Mouse (Mus musculus): Measurements from ENCODE around the gene P4hb.
A peak's percentile ranks its signal among the peaks of the same experiment; 100 is the strongest.
"Not testable (repeated sequence)": the region's sequence is repeated elsewhere in the genome, so short reads cannot be mapped to it uniquely, and the experiment has no call there.

P4hb gene

GRCm38 (mm10) chr11:120571122-120571521, 1.9 kb downstream of the P4hb start:
- peak; percentile 46 for DNase-seq

GRCm38 (mm10) chr11:120568324-120568723, 4.7 kb downstream of the P4hb start:
- DNase-seq = no peak

GRCm38 (mm10) chr11:120565114-120565513, 7.9 kb downstream of the P4hb start:
- no peak for DNase-seq

- DNase-seq = no peak
Observed at GRCm38 (mm10) chr11:120562949-120563348, 10.1 kb downstream of the P4hb start.

- no peak for DNase-seq
Observed at GRCm38 (mm10) chr11:120560952-120561728, 11.9 kb downstream of the P4hb start.

GRCm38 (mm10) chr11:120558843-120559242, 14.2 kb downstream of the P4hb start:
- DNase-seq = not testable (repeated sequence)

- DNase-seq = no peak
Observed at GRCm38 (mm10) chr11:120555260-120555659, 17.8 kb downstream of the P4hb start.

GRCm38 (mm10) chr11:120554834-120555233, 18.2 kb downstream of the P4hb start:
- DNase-seq = no peak

GRCm38 (mm10) chr11:120552736-120553135, 20.3 kb downstream of the P4hb start:
- DNase-seq = no peak

GRCm38 (mm10) chr11:120550810-120551440, 22.1 kb downstream of the P4hb start, which contains the start of gene Ppp1r27:
Gene Ppp1r27, minus strand, starts transcription at chr11:120551132.
- no peak for DNase-seq

- no peak for DNase-seq
Observed at GRCm38 (mm10) chr11:120549986-120550809, 22.9 kb downstream of the P4hb start.

GRCm38 (mm10) chr11:120549168-120549945, 23.7 kb downstream of the P4hb start, which contains the start of gene Mcrip1:
Gene Mcrip1, minus strand, starts transcription at chr11:120549727.
- peak; percentile 94 for DNase-seq

- DNase-seq = no peak
Observed at GRCm38 (mm10) chr11:120548786-120549167, 24.3 kb downstream of the P4hb start.

GRCm38 (mm10) chr11:120548214-120548613, 24.8 kb downstream of the P4hb start:
- no peak for DNase-seq

GRCm38 (mm10) chr11:120547469-120547868, 25.6 kb downstream of the P4hb start:
- no peak for DNase-seq

- DNase-seq = no peak
Observed at GRCm38 (mm10) chr11:120545964-120546363, 27.1 kb downstream of the P4hb start.

- DNase-seq = no peak
Observed at GRCm38 (mm10) chr11:120542376-120542775, 30.7 kb downstream of the P4hb start.

GRCm38 (mm10) chr11:120541907-120542306, 31.1 kb downstream of the P4hb start:
- no peak for DNase-seq

- DNase-seq = peak; percentile 59
Observed at GRCm38 (mm10) chr11:120539285-120540014, 33.6 kb downstream of the P4hb start.

- no peak for DNase-seq
Observed at GRCm38 (mm10) chr11:120538955-120539284, 34.1 kb downstream of the P4hb start.

GRCm38 (mm10) chr11:120538485-120538884, 34.6 kb downstream of the P4hb start:
- no peak for DNase-seq

- no peak for DNase-seq
Observed at GRCm38 (mm10) chr11:120535804-120536203, 37.2 kb downstream of the P4hb start.

All from liver (tissue).